Mouse (Mus musculus): ENCODE results near the gene Prokr2.
"Not testable (repeated sequence)": the region's sequence is repeated elsewhere in the genome, so short reads cannot be mapped to it uniquely, and the experiment has no call there.

The Prokr2 gene

GRCm38 (mm10) chr2:132337202-132337601 lies 48.0 kb downstream of the Prokr2 start:
- DNase-seq: no peak

GRCm38 (mm10) chr2:132323541-132323940 lies 61.7 kb downstream of the Prokr2 start:
- DNase-seq: no peak

DNA sequence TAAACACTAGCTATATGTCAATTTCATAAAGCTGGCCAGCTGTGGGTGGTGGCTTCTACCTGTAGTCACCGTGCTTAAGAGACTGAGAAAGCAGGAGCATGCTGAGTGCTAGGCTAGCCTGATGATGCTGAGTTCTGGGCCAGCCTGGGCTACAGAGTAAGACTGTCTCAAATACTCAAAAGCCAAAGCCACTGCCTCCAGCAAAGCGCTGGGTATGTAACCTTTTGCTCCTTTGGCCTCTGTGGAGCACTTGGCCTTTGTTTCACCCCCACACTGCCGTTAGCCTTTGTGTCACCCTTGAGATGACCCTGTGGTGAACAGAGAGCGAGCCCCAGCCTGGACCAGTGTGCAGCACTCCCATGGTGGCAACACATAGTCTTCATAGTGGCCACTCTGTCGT lies 64.7 kb downstream of the Prokr2 start:
- DNase-seq: no peak

GRCm38 (mm10) chr2:132317178-132317577 lies 68.1 kb downstream of the Prokr2 start:
- DNase-seq: no peak

GRCm38 (mm10) chr2:132316041-132316808 lies 69.0 kb downstream of the Prokr2 start:
- DNase-seq: peak; percentile 76 to 81

- DNase-seq: not testable (repeated sequence)
Measured at GRCm38 (mm10) chr2:132314057-132314456, 71.2 kb downstream of the Prokr2 start.

DNA sequence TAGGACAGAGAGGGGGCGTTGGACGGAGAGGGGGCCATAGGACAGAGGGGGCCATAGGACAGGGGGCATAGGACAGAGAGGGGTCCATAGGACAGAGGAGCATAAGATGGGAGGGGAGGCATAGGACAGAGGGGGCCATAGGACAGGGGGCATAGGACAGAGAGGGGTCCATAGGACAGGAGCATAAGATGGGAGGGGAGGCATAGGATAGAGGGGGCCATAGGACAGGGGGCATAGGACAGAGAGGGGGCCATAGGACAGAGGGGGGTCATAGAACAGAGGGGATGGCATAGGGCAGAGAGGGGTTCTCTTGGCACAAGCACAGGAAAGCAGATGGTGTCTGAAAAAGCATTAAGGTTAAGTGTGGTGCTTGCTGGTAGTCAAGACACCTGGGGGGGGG lies 71.7 kb downstream of the Prokr2 start:
- no peak for DNase-seq

GRCm38 (mm10) chr2:132312616-132313015 lies 72.6 kb downstream of the Prokr2 start:
- DNase-seq: no peak

DNA sequence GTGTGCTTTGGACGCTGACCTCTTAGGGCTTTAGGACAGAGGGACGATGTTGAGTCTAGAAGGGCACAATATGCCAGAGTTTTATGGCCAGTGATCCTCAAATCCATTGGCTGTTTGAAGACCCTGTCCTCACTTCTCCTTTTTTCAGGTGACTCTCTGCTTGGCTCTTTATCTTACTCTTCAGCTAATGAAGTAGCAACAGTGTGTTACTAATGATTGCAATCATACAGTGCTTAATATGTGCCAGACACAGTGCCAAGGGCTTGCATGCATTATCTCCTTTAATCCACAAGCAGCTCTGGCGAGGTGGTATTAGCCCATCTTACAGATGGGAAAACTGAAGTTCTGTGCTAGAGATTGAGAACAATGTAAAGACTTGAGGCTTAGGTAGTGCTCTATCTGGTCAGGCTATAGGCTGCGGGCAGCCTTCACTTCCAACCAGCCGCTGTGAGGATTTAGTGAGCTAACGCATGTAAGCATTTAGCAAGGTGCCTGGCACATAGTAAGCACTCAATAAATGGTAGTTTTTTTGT lies 75.8 kb downstream of the Prokr2 start:
- DNase-seq: no peak

DNA sequence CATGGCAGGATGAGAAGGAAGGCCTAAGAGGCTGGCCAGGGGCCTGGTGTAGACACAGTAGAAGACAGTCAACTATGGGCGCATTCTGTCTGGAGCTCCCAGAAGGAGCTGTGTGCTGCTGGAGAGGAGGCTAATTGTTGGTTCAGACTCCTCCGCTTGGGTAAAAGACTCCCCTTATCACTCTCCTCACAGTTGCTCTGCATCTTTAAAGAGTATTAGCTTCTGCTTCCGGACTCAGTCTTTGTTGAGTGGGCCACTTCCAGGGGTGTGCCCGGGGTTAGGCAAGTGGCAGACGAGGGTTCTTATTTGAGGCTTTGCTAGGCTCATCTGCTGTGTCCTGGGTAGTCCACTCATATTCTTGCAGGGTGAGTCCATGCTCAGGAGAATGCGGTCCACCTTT lies 76.4 kb downstream of the Prokr2 start:
- DNase-seq: no peak

DNA sequence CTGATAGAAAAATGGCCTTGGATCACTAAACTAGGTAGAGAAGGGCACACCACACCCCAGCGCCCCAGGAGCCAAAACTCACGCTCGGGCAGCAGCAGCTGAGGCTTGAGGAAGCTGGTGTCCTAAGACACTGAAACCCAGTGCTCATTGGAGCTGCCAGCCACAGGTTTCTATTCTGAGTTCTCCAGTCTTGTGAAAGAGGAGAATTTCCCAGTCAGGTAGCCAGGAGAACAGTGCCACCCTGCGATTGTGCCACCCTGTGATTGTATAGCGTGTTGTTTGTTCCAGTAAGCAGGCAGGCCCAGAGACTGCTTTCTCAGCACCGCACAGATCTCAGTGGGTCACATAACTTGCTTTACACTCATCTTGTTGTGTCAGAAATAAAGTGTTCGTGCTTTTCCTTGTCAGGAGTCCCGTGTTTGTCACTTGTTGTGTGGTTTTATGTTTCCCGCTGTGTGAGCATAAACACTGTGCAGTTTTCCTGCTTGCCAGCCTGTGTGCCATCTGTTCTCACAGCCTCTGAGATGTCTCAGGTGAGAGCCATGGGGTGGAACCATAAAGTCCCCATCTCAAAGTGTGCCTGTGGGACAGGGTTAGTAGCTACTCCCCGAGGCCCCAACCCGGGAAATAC lies 77.9 kb downstream of the Prokr2 start:
- DNase-seq: no peak

DNA sequence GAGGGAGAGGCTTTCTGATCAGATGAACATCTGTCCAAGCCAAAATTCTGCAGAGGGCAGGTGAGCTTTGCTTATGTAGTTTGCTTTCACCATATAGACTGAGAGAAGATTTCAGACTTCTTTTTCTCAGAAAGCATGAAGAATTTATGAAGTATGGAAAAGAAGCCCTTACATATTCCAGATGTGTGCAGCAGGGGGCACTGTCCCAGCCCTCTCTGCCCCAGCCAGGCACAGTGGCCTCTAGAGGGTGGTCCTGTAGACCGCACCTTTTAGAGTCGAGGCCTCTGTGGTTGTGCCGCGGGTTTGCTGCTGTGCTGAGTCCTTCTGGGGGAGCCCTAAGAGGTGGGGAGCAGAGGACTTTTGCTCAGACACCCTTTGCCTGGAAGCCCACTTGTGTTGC lies 79.3 kb downstream of the Prokr2 start:
- DNase-seq: peak in 1 of 2 experiments; percentile 27

- no peak for DNase-seq
Measured at GRCm38 (mm10) chr2:132305165-132305564, 80.1 kb downstream of the Prokr2 start.

- DNase-seq: no peak
Measured at GRCm38 (mm10) chr2:132301436-132301835, 83.8 kb downstream of the Prokr2 start.

- no peak for DNase-seq
Measured at GRCm38 (mm10) chr2:132298250-132298649, 87.0 kb downstream of the Prokr2 start.

GRCm38 (mm10) chr2:132293694-132294450 lies 91.4 kb downstream of the Prokr2 start:
- no peak for DNase-seq

DNA sequence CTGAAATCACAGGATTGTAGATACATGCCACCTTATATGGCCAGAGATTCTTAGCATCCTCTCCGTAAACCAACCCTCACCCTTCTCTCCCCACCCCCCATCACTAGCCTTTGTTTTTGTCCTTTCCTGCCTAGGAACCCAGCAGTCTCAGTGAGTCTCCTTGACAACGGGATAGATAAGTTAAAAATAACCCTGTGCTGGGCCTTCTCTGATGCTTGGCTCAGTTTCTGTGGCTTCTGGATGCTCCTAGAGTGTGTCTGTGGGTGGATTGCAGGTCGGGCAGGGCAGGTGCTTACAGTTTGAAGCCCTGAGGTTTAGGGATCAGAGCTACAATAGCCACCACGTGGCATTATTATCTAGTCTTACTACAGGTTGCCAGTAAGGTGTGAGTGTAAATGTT lies 93.2 kb downstream of the Prokr2 start:
- no peak for DNase-seq

DNA sequence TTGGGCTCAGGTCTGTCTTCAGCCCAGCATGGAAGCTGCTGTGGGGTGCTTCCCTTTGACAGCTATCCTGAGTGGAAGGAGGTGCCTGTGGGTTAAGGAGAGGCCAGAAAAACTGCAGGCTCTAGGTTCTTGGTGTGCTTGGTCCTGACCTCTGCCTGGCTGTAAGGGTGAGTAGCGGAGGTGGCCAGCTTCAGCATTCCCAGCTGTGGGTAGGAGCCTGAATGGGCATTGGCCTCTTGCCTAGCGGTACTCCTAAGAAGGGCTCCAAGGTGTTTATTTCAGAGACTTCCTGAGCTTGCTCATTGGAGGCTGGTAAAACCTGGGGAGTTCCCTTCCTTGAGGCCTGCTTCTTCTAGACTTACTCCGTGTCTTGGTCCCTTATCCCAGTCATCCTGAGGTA lies 94.0 kb downstream of the Prokr2 start:
- DNase-seq: no peak

DNA sequence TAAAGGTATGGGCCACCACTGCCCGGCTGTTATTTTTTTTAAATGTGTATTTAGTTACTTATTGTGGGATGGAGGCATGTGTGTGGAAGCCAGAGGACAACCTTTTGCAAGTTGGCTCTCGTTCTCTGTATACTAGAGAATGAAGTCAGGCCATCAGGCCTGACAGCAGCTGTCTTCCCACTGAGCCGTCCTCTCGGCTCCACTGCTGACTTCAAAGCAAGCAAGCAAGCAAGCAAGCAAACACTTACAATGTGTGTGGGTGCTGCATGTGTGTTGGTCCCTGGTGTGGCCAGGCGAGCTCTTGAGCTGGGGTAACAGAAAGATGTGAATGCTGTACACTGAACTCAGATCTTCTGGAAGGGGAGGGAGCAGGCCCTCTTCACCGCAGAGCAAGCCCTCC lies 94.4 kb downstream of the Prokr2 start:
- DNase-seq: no peak

DNA sequence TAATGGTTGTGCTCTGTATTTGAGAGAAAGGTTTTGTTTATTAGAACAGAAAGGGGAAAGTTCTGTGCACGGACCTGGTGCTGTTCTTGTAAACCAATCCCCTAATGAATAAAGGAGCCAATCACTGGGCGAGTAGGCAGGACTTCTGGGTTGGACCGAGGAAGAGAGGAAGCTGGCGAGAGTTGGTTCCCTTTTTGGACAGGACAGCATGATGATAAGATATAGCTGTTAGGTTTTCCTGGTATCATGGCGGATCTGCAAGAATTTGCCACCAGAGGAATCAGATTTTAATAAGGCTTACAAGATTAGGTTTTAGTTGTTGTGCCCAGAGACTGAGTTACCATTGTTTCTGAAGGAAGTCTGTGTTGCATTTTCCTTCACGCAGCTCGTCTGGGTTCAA lies 96.0 kb downstream of the Prokr2 start:
- not testable (repeated sequence) for DNase-seq
